Mouse (Mus musculus) kidney, postnatal 36 days (tissue): ENCODE data around the gene Cfap45.

Experiments used
- DNase-seq, 2 experiments: peaks; one replicate each; pipeline ENCODE4 v3.0.0; 2021 to 2022; ENCODE audit warnings: mixed read lengths in 2 of 2

Cfap45 gene

DNA sequence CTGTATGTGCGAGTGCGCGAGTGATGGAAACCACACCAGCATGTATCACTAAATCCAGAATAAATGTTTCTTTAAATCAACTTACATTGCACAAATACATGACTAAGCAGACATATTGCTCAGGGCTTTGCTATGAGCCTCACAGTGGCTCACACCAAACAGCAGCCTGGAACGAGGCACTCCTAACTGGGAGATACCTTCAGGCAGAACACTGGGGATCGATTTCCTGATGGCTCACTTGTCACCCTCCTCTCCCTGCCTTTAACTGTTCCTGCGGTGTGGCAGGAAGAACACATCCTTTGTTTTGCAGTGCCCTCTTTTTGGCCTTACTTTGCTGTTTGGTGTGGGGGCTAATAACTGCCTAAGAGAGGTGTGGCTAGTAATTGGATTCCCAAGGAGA, 957 bp upstream of the Cfap45 start:
- DNase-seq: no peak

- no peak for DNase-seq
Measured at GRCm38 (mm10) chr1:172522524-172522923, 1.9 kb downstream of the Cfap45 start.

DNA sequence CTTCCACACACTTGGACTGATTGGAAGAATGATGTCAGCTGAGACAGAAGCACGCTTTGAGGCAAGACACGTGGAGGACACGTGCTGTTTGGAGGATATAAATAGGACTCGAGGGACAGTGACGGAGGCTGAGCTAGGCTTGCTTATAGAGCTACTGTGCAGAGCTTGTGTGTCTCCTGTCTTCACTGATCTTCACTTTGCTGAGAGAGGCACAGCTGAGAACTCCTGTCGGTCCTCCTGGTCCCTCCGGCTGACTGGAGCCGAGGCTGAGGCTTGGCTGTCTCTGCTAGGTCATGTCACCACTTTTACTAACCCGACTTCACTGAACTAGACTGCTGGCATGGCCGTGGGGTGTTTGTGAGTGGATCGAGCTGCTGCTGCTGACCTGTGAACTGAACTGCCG, 3.1 kb downstream of the Cfap45 start:
- no peak for DNase-seq

DNA sequence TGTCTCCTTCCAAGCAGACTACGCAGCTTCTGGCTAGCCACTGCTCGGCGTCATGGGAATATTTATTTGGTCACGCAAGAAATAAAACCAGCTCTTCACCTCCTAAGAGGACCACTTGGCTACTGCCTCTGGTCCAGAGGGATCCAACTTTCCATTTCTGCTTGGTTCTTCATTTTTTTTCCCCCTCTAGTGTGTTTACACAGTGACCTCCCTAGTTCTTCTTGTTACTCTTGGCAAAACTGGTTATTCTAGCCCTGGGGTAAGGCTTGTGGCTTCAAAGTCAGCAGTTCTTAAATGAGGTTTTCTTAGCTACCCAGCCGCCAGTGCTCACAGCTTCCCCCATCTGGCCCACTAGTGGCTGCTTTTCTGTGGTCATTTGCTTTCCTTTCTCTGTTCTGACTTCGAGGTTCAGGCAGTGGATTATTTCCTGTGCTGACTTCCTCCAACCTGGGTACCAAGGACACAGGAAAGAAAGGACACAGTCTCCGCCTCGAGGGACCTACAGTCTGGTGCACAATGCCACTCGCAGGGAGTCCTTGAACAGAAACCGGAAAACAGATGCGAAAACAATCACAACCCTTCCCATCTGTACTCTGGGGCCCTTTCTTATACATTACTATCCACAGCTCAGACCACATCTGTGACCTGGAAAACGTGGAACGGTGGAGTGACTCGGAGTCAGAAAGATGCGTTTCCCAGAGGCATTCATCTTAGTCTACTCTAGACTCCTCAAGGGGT, 4.6 kb downstream of the Cfap45 start:
- peak; percentile 57 to 65 for DNase-seq

GRCm38 (mm10) chr1:172525971-172526370, 5.4 kb downstream of the Cfap45 start:
- DNase-seq: no peak

DNA sequence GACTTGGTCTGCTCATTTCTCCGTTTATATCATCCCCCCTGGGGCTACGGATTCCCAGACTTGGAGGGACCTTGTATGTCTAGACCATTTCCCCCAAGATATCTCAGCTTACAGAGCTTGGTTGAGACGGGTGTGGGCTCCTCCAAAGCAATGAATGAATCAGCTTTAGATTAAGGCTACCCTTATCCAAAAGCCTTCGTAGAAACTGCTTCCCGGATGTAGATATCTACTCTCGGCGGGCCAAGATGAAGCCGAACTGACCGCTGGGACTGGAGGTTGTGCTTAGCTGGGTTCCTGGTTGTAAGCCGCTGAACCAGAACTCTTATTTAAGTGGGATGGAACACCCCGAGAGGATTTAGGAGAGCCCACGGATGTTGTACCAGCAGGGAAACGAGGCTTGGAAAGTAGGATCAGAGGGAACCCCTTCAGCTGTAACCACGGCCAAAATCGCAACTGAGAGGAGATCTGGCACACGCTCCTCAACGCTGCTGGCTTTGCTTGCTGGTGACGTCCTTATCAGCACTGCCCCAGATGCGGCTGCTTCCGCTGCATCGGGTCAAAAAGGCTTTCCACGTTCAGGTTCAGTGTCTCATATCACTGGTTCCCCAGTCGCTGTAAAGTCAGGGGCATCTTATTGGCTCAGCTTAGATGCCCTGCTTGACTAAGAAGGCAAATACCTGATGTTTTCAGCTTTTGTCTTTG, 5.9 kb downstream of the Cfap45 start:
- DNase-seq: peak; percentile 57 to 65

GRCm38 (mm10) chr1:172527431-172527830, 6.8 kb downstream of the Cfap45 start:
- no peak for DNase-seq

DNA sequence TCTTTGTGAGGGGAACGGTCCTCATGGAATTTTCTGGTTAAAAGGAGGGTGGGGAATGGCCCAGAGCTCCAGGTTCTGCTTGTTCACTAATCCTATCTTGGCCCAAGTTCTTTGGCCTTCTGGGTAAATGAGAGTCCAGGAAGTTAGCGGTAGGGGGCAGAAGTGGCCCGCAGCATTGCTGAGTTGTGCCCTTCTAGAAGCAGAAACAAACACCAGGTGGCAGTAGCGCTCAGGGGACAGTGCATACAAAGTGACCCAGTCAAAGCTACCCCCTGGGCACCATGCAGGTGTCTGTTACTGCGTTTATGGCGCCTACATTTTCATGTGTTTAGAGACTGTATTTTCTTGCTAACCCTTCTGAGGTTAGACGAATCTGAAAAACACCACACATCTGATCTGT, 8.1 kb downstream of the Cfap45 start:
- peak; percentile 91 to 98 for DNase-seq

GRCm38 (mm10) chr1:172530544-172531220, 10.1 kb downstream of the Cfap45 start:
- DNase-seq: no peak

DNA sequence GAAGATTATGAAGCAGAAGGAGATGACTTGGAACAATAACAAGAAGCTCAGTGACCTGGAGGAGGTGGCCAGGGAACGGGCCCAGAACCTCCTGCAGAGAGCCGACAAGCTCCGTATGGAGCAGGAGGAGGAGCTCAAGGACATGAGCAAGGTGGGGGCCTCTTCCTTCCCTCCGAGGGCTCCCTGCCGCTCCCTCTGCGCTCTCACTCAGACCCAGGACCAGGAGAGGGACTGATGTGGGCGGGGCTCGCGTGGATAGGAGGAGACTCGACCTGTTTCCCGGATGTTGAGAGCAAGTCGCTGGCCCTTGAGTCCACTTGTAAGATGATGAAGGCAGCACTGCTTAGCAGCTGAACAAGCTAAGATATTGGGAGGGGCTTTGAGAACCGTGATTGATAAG, 11.9 kb downstream of the Cfap45 start:
- peak in 1 of 2 experiments; percentile 66 for DNase-seq

DNA sequence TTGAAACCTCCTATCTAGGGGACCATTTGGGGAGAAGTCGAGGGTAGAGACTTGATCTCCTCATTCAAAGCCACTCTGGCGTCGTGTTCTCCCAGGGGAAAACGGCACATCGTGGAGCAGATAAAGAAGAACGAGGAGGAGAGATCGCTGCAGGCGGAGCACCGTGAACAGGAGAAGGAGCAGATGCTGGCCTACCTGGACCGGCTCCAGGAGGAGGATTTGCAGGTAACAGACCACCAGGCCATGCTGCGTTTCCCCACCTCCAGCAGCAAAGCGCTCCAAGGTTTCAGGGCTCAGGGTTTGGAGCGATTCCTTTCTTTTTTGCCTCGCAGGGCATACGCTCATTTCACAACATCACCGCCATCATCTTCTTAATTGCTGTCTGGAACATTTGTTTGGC, 14.5 kb downstream of the Cfap45 start:
- no peak for DNase-seq

- DNase-seq: no peak
Measured at GRCm38 (mm10) chr1:172539827-172540226, 19.2 kb downstream of the Cfap45 start.

DNA sequence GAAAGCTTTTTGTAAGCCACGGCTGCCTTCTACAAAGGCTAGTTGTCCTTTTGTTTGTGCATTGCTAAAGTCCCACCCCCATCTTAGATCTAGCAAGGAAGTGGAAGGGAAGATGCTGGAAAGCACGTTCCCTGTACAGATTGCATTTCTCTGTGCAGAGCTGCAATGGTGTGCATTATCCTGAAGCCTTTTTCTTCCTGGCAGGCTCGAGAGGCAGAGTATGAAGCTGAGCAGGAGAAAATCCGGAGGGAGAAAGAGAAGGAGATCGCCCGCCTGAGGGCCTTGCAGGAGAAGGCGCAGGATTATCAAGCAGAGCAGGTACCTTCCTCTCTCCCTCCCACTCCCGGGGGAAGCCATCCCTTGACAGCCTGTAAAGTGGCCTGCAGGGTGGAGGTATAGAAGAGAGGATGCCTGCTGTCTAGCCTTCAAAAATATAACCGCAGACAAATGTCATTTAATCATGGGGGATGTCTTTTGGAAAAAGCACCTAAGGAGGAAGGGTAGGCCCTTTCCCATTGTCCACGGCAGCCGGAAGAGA, 19.8 kb downstream of the Cfap45 start:
- DNase-seq: no peak

GRCm38 (mm10) chr1:172546062-172546461, 25.5 kb downstream of the Cfap45 start:
- no peak for DNase-seq

- DNase-seq: no peak
Measured at GRCm38 (mm10) chr1:172548501-172548900, 27.9 kb downstream of the Cfap45 start.

DNA sequence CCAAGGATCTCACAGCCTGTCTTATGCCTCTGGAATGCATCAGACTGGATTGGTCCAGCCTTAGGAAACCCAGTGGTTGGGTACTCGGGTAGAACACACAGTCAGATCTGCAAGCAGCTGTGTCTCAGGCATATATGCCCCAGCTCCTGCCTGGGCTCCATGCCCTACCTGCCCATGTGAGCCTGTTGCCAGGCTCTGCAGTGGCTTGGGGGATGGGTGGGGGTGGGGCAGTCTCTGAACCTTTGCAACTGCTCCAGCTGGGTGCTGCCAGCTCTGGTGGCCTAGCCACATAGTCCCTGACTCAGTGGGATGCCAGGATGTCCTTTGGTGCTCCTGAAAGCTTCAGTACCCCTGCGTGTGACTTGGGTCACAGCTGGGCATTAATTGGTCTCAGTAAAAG, 28.7 kb downstream of the Cfap45 start:
- peak in 1 of 2 experiments; percentile 15 for DNase-seq

GRCm38 (mm10) chr1:172549717-172550116, 29.1 kb downstream of the Cfap45 start:
- no peak for DNase-seq

- peak; percentile 62 to 66 for DNase-seq
Measured at GRCm38 (mm10) chr1:172550551-172550951, 29.9 kb downstream of the Cfap45 start.

GRCm38 (mm10) chr1:172551009-172551408, 30.4 kb downstream of the Cfap45 start:
- no peak for DNase-seq

- peak; percentile 33 to 44 for DNase-seq
Measured at GRCm38 (mm10) chr1:172552623-172553022, 32.0 kb downstream of the Cfap45 start.

- DNase-seq: no peak
Measured at GRCm38 (mm10) chr1:172555638-172556037, 35.0 kb downstream of the Cfap45 start, which contains the start of gene Vsig8. Gene Vsig8 (plus strand): TSS chr1:172555938.

DNA sequence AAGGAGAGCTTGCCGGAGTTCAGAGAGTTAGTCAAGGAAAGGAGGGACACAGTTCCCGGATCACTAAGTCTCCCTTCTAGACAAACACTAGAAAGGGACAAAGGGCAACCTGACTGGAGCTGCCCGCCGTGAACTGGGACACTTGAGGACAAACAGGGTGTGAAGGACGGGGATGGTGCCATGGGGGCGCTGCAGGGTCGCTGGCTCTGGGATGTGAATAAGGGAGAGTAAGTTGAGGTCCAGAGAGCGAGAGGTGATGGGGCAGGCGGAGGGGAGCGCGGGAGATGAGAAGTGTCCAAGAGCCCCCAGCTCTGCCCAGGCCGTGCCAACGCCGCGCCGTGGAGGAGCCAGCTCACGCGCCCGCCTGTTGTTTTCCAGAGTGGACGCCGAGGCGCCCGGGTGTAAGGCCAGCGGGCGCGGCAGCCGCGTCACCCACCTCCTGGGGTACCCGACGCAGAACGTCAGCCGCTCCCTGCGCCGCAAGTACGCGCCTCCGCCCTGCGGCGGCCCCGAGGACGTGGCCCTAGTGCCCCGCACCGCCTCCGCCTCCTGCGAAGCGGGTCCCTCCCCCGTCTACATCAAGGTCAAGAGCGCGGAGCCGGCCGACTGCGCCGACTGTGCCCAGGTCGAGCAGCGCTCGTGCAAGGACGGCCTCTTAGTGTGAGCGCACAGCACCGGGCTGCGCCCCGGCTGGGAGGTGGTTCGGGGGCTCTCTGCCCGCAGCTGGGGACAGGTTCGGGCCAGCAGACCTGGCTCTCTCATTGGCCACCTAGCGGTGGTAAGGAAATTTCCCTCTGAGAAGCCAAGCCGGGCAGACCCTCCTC, 42.3 kb downstream of the Cfap45 start:
- peak; percentile 85 to 86 for DNase-seq

DNA sequence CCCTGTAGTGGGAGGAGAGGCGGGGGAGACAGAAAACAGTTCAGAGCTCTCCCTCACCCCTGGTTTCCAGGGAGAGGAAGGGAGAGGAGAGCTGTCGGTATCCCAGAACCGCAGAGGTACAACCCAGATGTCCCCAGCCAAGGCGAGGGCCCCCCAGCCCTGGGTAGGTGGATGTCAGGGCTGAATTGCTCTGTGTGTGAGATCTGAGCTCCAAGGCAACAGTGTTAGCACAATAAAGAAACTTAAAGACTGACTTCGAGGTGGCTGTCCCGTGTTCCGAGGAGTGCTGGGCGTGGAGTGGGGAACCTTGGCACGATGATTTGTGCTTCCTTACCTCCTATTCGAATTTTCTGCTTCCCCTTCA, 42.8 kb downstream of the Cfap45 start:
- DNase-seq: no peak
